Mouse (Mus musculus): ENCODE measurements around the gene Elane. TPM values are rescaled to one million over a fixed set of nuclear protein-coding genes. Genes with fewer than 3 reads are reported as not detected.

The Elane gene
- polyA plus RNA-seq, 2 experiments from 2014 or later, result not detected

DNA sequence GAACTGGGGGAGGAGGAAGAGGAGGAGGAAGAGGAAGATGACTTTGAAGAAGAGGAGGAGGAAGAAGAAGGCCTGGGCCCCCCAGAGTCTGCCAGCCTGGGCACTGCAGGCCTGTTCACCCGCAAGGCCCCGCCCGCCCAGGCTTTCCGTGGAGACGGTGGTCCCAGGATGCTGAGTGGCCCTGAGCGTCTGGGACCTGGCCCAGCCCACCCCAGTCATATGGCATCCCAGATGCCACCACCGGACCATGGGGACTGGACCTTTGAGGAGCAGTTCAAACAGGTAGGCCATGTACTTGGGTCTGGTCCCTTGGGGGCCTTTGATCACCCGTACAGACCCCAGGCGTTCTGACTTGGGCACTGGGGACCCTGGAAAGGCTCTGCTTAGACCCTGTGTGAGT is 45.8 kb downstream of the Elane start:
- ATAC-seq, result no peak

DNA sequence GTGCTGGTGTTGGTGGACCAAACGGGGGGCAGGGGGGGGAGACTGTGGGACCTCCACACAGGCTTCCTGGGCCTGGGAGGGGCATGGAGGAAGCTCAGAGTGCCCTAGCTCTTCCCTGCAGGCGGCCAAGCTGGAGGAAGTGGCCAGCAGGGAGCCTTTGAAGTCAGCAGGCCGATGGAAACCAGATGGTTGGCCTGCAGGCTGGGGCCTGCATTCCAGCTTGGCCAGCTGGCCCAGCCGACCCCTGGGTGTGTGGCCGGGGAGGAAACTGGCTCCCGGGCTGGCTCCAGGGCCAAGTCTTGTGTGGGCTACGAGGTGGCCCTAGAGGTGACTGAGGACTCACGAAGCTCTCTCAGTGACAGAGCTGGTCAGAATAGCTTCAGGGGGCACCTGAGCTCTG is 46.7 kb downstream of the Elane start:
- ATAC-seq, result no peak

DNA sequence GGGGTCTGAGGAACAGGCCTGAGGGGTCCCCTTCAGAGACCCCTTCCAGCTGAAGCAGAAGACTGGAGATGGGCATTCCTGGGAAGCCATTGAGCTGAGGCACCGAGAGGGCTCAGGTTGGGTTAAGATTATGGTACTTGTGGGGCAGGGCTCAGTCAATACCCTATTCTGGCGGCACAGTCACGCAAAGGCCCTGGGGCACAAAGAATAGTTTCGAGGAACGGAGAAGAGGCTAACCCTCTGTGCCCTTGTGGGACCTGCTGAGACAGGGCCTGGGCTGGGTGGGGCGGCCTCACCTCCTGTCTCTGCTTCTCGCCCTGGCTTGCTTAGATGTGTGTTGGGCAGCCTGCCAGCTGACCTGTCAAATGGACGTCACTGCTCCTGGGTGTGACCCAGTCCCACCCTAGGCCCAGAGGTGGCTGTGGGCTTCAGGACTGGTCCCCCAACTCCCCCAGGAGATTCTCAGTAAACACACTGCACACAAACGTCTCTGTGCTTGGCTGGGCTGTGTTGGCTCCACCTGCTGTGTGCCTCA is 47.2 kb downstream of the Elane start:
- ATAC-seq, result no peak

DNA sequence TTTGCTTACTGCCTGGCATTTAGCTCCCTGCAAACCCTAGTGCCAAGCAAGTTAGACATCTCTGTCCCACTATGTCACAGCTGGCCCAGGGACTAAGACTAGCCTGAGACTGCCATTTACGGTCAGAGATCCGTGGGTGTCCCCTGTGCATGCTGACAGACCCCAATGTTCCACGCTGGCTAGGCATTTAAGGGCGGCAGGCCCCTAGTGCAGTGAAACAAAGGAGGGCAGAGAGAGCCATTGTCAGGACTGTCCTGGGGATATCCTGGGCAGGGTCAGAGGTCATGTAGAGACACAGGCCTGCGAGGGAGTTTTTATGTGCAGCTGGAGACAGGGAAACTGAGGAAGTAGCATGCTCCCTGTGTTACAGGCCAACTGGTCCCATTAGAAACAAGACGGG is 47.8 kb downstream of the Elane start:
- ATAC-seq, result no peak

DNA sequence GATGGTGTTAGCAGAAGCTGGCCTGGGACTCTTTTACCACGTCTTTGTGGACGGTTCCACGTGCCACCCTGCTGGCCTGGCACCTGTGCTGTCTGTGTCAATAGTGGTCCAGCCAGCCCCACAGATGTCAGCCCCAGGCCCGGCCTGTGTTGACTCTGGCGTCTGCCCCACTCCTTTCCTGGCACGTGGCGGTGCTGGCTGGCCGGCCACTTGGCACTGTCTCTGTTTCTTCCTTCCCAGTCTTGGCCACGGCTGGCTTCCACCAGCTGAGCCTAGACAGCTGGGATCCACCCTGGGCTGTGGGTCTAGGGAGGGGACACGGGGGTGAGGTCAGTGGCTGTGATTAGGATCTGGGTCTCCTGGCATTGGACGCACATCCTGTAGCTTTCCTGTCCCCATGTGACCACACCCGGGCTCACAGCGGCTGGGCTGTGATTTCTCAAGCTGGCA is 48.2 kb downstream of the Elane start:
- no peak for ATAC-seq

DNA sequence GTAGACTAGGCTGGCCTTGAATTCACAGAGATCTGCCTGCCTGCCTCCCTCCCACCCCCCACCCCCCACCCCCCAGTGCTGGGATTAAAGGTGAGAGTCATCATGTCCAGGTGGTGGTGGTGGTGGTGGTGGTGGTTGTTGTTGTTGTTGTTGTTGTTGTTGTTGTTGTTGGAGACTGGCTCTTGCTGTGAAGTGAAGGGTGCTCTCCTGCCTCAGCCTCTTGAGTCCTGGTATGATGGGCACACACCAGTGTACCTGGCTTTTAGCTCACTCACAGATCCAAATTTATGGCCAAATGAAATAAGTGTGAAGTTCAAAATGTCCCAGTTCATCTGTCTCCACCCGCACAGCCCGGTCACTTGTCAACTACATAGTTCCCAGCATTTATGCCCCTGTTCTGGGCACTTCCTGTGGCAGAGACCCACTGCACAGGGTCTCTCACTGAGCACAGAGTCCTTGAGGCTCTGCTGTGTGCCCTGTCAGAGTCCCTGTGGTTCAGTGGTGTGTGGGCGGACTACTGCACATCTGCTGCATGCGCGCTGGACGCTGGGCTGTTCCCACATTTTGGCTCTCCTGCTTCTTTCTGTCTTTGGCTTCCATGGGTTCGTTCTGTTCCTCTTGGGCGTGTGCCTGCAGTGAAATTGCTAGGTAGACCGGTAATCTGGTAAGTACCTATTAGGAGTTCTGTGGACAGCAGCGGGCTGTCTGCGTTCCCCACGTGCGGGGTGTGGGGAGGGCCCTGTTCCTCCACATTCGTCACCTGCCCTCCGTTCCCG is 48.9 kb downstream of the Elane start:
- no peak for ATAC-seq

DNA sequence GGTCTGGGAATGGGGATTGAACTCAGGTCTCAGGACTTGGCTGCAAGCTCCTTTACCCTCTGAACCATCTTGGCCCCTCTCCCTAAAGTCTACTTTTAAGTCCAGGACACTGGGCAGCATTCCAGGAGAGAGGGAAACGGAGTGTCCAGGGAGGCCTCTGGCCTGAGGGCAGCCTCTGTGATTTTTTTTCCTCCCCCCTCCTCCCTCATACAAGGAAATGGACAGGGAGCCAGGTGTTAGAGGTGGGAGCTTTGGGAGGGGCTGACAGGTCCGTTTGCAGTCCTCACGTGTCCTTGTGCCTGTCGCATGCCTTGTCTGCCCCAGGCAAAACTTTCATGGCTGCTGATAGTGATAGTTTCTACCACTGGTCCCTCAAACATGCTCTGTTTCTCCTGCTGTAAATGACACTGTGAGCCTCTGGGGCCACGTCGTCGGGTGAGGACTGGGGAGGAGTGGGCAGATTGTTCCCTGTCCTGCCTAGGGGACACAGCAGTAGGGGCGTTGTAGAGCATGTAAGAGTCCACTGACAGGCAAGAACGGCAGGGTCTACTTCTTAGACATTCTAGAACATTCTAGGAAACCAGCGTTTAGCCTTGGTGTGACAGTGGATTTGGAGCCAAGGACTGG is 50.4 kb downstream of the Elane start:
- ATAC-seq, result no peak

DNA sequence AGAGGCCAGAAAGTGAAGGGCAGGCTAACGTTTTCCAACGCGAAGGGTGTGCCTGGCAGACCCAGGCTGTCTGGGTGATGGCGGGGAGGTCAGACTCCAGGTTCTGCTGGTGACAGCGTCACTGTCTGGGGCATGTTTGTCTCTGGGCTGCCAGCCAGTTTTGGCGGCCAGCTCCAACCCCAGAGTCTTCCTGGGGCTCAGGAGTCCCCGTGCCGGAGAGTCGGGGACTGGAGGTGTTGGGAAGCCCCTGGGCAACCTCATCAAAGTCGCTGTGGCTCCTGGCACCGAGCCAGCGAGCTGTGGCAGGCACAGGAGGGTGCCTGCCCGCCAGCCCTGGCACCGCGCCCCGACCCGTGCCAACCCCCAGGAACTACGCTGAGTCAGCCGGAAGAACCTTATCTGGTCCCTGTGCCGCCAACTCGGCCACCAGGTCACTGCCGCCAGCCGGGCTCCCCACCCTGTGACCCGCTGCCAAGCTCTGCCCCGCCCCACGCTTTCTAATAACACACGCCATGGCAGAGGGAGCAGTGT is 50.9 kb downstream of the Elane start:
- ATAC-seq, result peak; percentile 88

Other genes with a start within 250 kb of the Elane start
- not detected for gene Shc2, start 248.3 kb upstream of the Elane start, polyA plus RNA-seq (2017; shearing (Covaris generic))
- gene Odf3l2, start 240.5 kb upstream of the Elane start, polyA plus RNA-seq (2017; shearing (Covaris generic)), result not detected
- gene Madcam1, start 221.7 kb upstream of the Elane start, polyA plus RNA-seq (2017; shearing (Covaris generic)), result under 1 TPM in 1 of 2 experiments, not detected in 1; 0.60 TPM
- 10 to 100 TPM; 22.5 to 32.9 TPM for gene Tpgs1, start 216.9 kb upstream of the Elane start, polyA plus RNA-seq (2017; shearing (Covaris generic))
- 10 to 100 TPM; 17.4 to 27.5 TPM for gene Cdc34, start 204.1 kb upstream of the Elane start, polyA plus RNA-seq (2017; shearing (Covaris generic))
- gene Gzmm, start 197.2 kb upstream of the Elane start, polyA plus RNA-seq (2017; shearing (Covaris generic)), result under 1 TPM; 0.52 to 0.62 TPM
- 100 to 1,000 TPM; 135 to 157 TPM for gene Bsg, start 181.8 kb upstream of the Elane start, polyA plus RNA-seq (2017; shearing (Covaris generic))
- not detected for gene Hcn2, start 169.6 kb upstream of the Elane start, polyA plus RNA-seq (2017; shearing (Covaris generic))
- 10 to 100 TPM; 13.6 to 21.4 TPM for gene Polrmt, start 139.7 kb upstream of the Elane start, polyA plus RNA-seq (2017; shearing (Covaris generic))
- gene Fgf22, start 131.2 kb upstream of the Elane start, polyA plus RNA-seq (2017; shearing (Covaris generic)), result not detected
- gene Rnf126, start 119.3 kb upstream of the Elane start, polyA plus RNA-seq (2017; shearing (Covaris generic)), result 1 to 10 TPM; 3.9 to 4.4 TPM
- under 1 TPM in 1 of 2 experiments, not detected in 1; 0.86 TPM for gene Fstl3, start 109.0 kb upstream of the Elane start, polyA plus RNA-seq (2017; shearing (Covaris generic))
- 1 to 10 TPM in 1 of 2 experiments, under 1 TPM in 1; 0.76 to 1.1 TPM for gene Prss57, start 95.3 kb upstream of the Elane start, polyA plus RNA-seq (2017; shearing (Covaris generic))
- under 1 TPM; 0.55 to 0.95 TPM for gene Palm, start 92.7 kb upstream of the Elane start, polyA plus RNA-seq (2017; shearing (Covaris generic))
- not detected for gene Misp, start 65.3 kb upstream of the Elane start, polyA plus RNA-seq (2017; shearing (Covaris generic))
- 100 to 1,000 TPM in 1 of 2 experiments, 10 to 100 TPM in 1; 94.0 to 159 TPM for gene Ptbp1, start 31.8 kb upstream of the Elane start, polyA plus RNA-seq (2017; shearing (Covaris generic))
- not detected for gene Prtn3, start 11.8 kb upstream of the Elane start, polyA plus RNA-seq (2017; shearing (Covaris generic))
- 1 to 10 TPM; 1.6 to 2.1 TPM for gene Plppr3, start 11.6 kb upstream of the Elane start, polyA plus RNA-seq (2017; shearing (Covaris generic))
- not detected for gene Cfd, start 4.6 kb downstream of the Elane start, polyA plus RNA-seq (2017; shearing (Covaris generic))
- gene Med16, start 22.7 kb downstream of the Elane start, polyA plus RNA-seq (2017; shearing (Covaris generic)), result 10 to 100 TPM in 1 of 2 experiments, 1 to 10 TPM in 1; 6.7 to 10.5 TPM
- gene Gm26602, start 24.6 kb downstream of the Elane start, polyA plus RNA-seq (2017; shearing (Covaris generic)), result not detected
- gene Kiss1r, start 30.7 kb downstream of the Elane start, polyA plus RNA-seq (2017; shearing (Covaris generic)), result under 1 TPM in 1 of 2 experiments, not detected in 1; 0.22 TPM
- gene R3hdm4, start 35.0 kb downstream of the Elane start, polyA plus RNA-seq (2017; shearing (Covaris generic)), result 100 to 1,000 TPM in 1 of 2 experiments, 10 to 100 TPM in 1; 92.3 to 122 TPM
- 1 to 10 TPM; 2.1 to 2.5 TPM for gene Arid3a, start 40.8 kb downstream of the Elane start, polyA plus RNA-seq (2017; shearing (Covaris generic))
- gene Wdr18, start 73.9 kb downstream of the Elane start, polyA plus RNA-seq (2017; shearing (Covaris generic)), result 10 to 100 TPM; 63.9 to 70.0 TPM
- gene Grin3b, start 84.5 kb downstream of the Elane start, polyA plus RNA-seq (2017; shearing (Covaris generic)), result not detected
- 1 to 10 TPM; 1.9 to 3.8 TPM for gene Tmem259, start 98.1 kb downstream of the Elane start, polyA plus RNA-seq (2017; shearing (Covaris generic))
- gene Cnn2, start 102.3 kb downstream of the Elane start, polyA plus RNA-seq (2017; shearing (Covaris generic)), result 100 to 1,000 TPM; 828 to 877 TPM
- gene Abca7, start 110.2 kb downstream of the Elane start, polyA plus RNA-seq (2017; shearing (Covaris generic)), result 10 to 100 TPM; 13.2 to 17.0 TPM
- 100 to 1,000 TPM; 196 to 326 TPM for gene Arhgap45, start 130.4 kb downstream of the Elane start, polyA plus RNA-seq (2017; shearing (Covaris generic))
- 100 to 1,000 TPM; 174 to 175 TPM for gene Polr2e, start 153.5 kb downstream of the Elane start, polyA plus RNA-seq (2017; shearing (Covaris generic))
- 100 to 1,000 TPM; 346 to 370 TPM for gene Gpx4, start 160.9 kb downstream of the Elane start, polyA plus RNA-seq (2017; shearing (Covaris generic))
- gene Sbno2, start 219.3 kb downstream of the Elane start, polyA plus RNA-seq (2017; shearing (Covaris generic)), result 10 to 100 TPM; 26.8 to 32.5 TPM
- 10 to 100 TPM; 22.1 to 25.4 TPM for gene Stk11, start 229.6 kb downstream of the Elane start, polyA plus RNA-seq (2017; shearing (Covaris generic))